Mouse (Mus musculus): ENCODE measurements at regions not wholly inside any gene's neighbourhood (a gene's known extent, or its start where the extent isn't known, plus 50 kb on each side); places are given as distances from the start of the nearest gene placed in this dataset.

DNA sequence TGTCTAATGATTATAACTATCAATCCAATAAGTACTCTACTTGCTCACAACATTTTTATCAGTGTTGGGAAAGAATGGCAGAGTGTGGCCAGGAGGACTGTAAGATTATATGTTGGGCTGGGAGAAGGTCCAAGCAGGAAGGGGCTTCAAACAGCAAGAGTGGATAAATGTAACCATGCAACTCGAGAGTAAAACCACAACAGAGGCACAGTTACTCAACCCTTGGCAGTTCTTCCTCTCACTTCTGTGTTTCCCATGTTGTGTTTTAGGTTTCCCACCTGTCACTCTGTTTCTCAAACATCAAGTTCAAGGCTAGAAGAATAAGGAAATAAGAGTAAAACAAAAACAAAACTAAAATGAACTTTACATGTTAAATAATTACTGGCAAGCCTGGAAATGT is 957.4 kb downstream of the Abca13 start:
- WGBS, result 40% methylated on average over 1 of the region's 1 CpGs
- Histone ChIP-seq H3K4me3 (ENCODE audit: insufficient read depth, low read depth, low read length) (no peak overlapping the region), H3K27me3 (replicated peaks; ENCODE audit: control insufficient read depth, insufficient read depth, low read length) (no peaks in the 10 kb centered on the region), H3K36me3 (ENCODE audit: control insufficient read depth, insufficient read depth, low read length) (no peaks in the 10 kb centered on the region), H3K4me1 (ENCODE audit: control insufficient read depth, insufficient read depth, low read length) (no peaks in the 10 kb centered on the region), H3K27ac (ENCODE audit: insufficient read depth, low read depth, low read length) (no peak overlapping the region)
- no peak for TF ChIP-seq CTCF (conservative IDR thresholded peaks at IDR 0.05; ENCODE audit: insufficient read depth, insufficient read length, low read depth, low read length)
- TF ChIP-seq POLR2A (IDR thresholded peaks at IDR 0.05; ENCODE audit: low read depth, low read length), result no peak
- no peak for DNase-seq

DNA sequence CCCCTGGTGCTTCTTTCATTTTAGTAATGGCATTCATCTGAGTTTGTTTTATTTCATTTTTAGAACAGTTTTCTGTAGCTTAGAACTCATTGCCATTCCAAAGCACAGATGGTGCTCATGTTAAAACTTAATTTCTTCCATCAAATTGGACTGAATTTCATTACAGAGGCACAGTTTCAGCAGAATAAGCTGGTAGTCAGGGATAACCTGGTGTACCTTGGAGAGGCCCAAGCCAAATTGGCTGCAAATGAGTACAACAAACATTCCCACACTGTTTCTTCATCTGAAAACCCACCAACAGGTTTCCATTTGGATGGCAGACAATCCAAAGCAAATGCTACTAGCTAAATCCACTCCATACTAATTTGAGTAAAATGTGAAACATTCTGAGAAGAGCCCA is 960.2 kb upstream of the Vwc2 start:
- Histone ChIP-seq H3K27me3 (replicated peaks; ENCODE audit: control insufficient read depth, insufficient read depth, low read length) (no peaks in the 10 kb centered on the region), H3K36me3 (ENCODE audit: control insufficient read depth, insufficient read depth, low read length) (no peaks in the 10 kb centered on the region), H3K4me3 (ENCODE audit: insufficient read depth, low read depth, low read length) (no peak overlapping the region), H3K4me1 (ENCODE audit: control insufficient read depth, insufficient read depth, low read length) (no peaks in the 10 kb centered on the region), H3K27ac (ENCODE audit: insufficient read depth, low read depth, low read length) (no peak overlapping the region)
- no peak for DNase-seq
- no peak for TF ChIP-seq POLR2A (IDR thresholded peaks at IDR 0.05; ENCODE audit: low read depth, low read length)
- TF ChIP-seq CTCF (conservative IDR thresholded peaks at IDR 0.05; ENCODE audit: insufficient read depth, insufficient read length, low read depth, low read length), result no peak

DNA sequence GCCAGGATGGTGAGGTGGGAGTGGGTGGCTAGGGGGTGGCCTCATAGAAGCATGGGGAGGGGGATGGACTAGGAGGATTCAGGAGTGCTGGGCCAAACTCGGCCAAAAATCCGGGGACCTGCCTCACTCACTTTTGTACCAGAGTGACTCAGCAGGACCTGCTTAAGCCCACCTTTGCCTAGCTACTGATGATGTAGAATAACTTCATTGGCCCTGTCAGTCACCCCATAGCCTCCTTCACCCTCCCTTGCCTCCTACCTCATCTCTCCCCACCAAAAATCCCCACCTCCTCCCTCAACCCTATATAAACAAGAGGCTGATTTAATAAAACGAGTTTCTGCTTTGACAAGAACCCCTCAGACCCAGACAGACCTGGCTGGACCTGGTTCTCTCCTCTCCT is 920.3 kb upstream of the Vwc2 start:
- Histone ChIP-seq H3K27me3 (replicated peaks; ENCODE audit: control insufficient read depth, insufficient read depth, low read length) (no peaks in the 10 kb centered on the region), H3K27ac (ENCODE audit: insufficient read depth, low read depth, low read length) (no peak overlapping the region), H3K36me3 (ENCODE audit: control insufficient read depth, insufficient read depth, low read length) (no peaks in the 10 kb centered on the region), H3K4me1 (ENCODE audit: control insufficient read depth, insufficient read depth, low read length) (no peaks in the 10 kb centered on the region), H3K4me3 (ENCODE audit: insufficient read depth, low read depth, low read length) (no peak overlapping the region)
- WGBS, result 47% methylated on average over 3 of the region's 3 CpGs
- no peak for DNase-seq
- TF ChIP-seq POLR2A (IDR thresholded peaks at IDR 0.05; ENCODE audit: low read depth, low read length), result no peak
- no peak for TF ChIP-seq CTCF (conservative IDR thresholded peaks at IDR 0.05; ENCODE audit: insufficient read depth, insufficient read length, low read depth, low read length)

DNA sequence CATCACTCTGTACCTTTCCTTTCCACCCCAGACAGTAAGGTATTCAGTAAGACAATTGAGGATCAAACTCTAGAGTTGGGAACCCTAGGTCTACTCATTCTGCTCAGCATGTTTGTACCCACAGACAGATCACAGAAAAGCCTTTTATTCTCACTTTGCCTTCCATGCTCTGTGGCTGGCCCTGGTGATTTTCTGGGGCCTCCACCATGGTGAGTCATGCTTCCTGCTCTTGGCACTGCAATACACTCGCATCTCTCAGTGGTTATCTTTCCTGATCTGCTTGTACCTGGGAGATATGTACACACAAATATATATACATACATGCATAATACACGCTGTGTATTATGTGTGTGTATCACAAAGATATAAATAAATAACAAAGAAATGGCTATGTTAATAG is 919.2 kb upstream of the Vwc2 start:
- WGBS, result 76% methylated on average over 2 of the region's 2 CpGs
- no peaks in the 10 kb centered on the region for H3K27me3 ChIP-seq (replicated peaks; ENCODE audit: control insufficient read depth, insufficient read depth, low read length)
- no peak for DNase-seq
- no peaks in the 10 kb centered on the region for H3K36me3 ChIP-seq (ENCODE audit: control insufficient read depth, insufficient read depth, low read length)
- no peaks in the 10 kb centered on the region for H3K4me1 ChIP-seq (ENCODE audit: control insufficient read depth, insufficient read depth, low read length)
- H3K4me3 ChIP-seq (ENCODE audit: insufficient read depth, low read depth, low read length), result no peak overlapping the region
- H3K27ac ChIP-seq (ENCODE audit: insufficient read depth, low read depth, low read length), result no peak overlapping the region
- no peak for TF ChIP-seq POLR2A (IDR thresholded peaks at IDR 0.05; ENCODE audit: low read depth, low read length)

- H3K27ac ChIP-seq (ENCODE audit: insufficient read depth, low read depth, low read length), result no peak overlapping the region
- DNase-seq, result peak; percentile 51
- no peaks in the 10 kb centered on the region for H3K4me1 ChIP-seq (ENCODE audit: control insufficient read depth, insufficient read depth, low read length)
- H3K4me3 ChIP-seq (ENCODE audit: insufficient read depth, low read depth, low read length), result no peak overlapping the region
- no peaks in the 10 kb centered on the region for H3K36me3 ChIP-seq (ENCODE audit: control insufficient read depth, insufficient read depth, low read length)
- 75% methylated on average over 7 of the region's 7 CpGs for WGBS
- TF ChIP-seq CTCF (conservative IDR thresholded peaks at IDR 0.05; ENCODE audit: insufficient read depth, insufficient read length, low read depth, low read length) (no peak), POLR2A (IDR thresholded peaks at IDR 0.05; ENCODE audit: low read depth, low read length) (no peak)
- no peaks in the 10 kb centered on the region for H3K27me3 ChIP-seq (replicated peaks; ENCODE audit: control insufficient read depth, insufficient read depth, low read length)
These were observed 913.0 kb upstream of the Vwc2 start for GRCm38 (mm10) chr11:10201021-10201420.

- DNase-seq, result no peak
- Histone ChIP-seq H3K4me3 (ENCODE audit: insufficient read depth, low read depth, low read length) (no peak overlapping the region), H3K4me1 (ENCODE audit: control insufficient read depth, insufficient read depth, low read length) (no peaks in the 10 kb centered on the region), H3K27me3 (replicated peaks; ENCODE audit: control insufficient read depth, insufficient read depth, low read length) (no peaks in the 10 kb centered on the region), H3K36me3 (ENCODE audit: control insufficient read depth, insufficient read depth, low read length) (no peaks in the 10 kb centered on the region), H3K27ac (ENCODE audit: insufficient read depth, low read depth, low read length) (no peak overlapping the region)
- WGBS, result 68% methylated on average over 3 of the region's 3 CpGs
- TF ChIP-seq POLR2A (IDR thresholded peaks at IDR 0.05; ENCODE audit: low read depth, low read length), result no peak
- TF ChIP-seq CTCF (conservative IDR thresholded peaks at IDR 0.05; ENCODE audit: insufficient read depth, insufficient read length, low read depth, low read length), result no peak
These were observed 908.8 kb upstream of the Vwc2 start for GRCm38 (mm10) chr11:10205257-10205656.

Measured in kidney, adult 2 months (tissue).